Mouse (Mus musculus) hindbrain, postnatal 0 days (tissue): ENCODE results near the gene Agl. TPM values are rescaled to one million over a fixed set of nuclear protein-coding genes. Genes with fewer than 3 reads are reported as not detected.

ENCODE experiments used
- ATAC-seq: fragments of 200-750 bp; cut with Nextera tagmentation; 2 replicates; pipeline ENCODE4 v1.8.0; 2017; ENCODE audit warnings: mild to moderate bottlenecking, moderate TSS enrichment, moderate library complexity
- DNase-seq: peaks from one replicate; pipeline ENCODE4 v3.0.0-alpha.2; 2015; ENCODE audit warnings: low spot score
- H3K27ac ChIP-seq: fragments of 300-500 bp; sonication (generic); 2 replicates; pipeline ENCODE4 v1.5.1; 2014; ENCODE audit warnings: mild to moderate bottlenecking
- H3K27me3 ChIP-seq: fragments of 300-500 bp; sonication (generic); 2 replicates; pipeline ENCODE4 v1.6.1; 2014; ENCODE audit warnings: low read length, mixed read lengths; ENCODE audit not compliant: insufficient read depth
- H3K36me3 ChIP-seq: fragments of 300-500 bp; sonication (generic); 2 replicates; pipeline ENCODE4 v1.6.1; 2014; ENCODE audit warnings: low read length, mixed read lengths; ENCODE audit not compliant: insufficient read depth
- H3K4me1 ChIP-seq: fragments of 300-500 bp; sonication (generic); 2 replicates; pipeline ENCODE4 v1.6.1; 2014; ENCODE audit warnings: antibody characterized with exemption, low read length, mixed read lengths; ENCODE audit not compliant: insufficient read depth
- H3K4me2 ChIP-seq: fragments of 300-500 bp; sonication (generic); 2 replicates; pipeline ENCODE4 v1.6.1; 2014; ENCODE audit warnings: low read depth, mild to moderate bottlenecking, low read length, moderate library complexity, mixed read lengths
- H3K4me3 ChIP-seq: fragments of 300-500 bp; sonication (generic); 2 replicates; pipeline ENCODE4 v1.5.1; 2014; ENCODE audit warnings: low read length
- H3K9ac ChIP-seq: fragments of 300-500 bp; sonication (generic); replicated peaks from 2 replicates; pipeline ENCODE4 v1.6.1; 2014; ENCODE audit warnings: mild to moderate bottlenecking, low read length, moderate library complexity, mixed read lengths
- H3K9me3 ChIP-seq: fragments of 300-500 bp; sonication (generic); 2 replicates; pipeline ENCODE4 v1.6.1; 2016; ENCODE audit warnings: low read length, mixed read lengths
- CTCF ChIP-seq: IDR thresholded peaks from 2 replicates; pipeline ENCODE4 v1.5.1; 2016; ENCODE audit warnings: antibody characterized with exemption, control low read depth, low read depth
- WGBS: fragments of 180-500 bp; shearing (Covaris S2); extraction: QIAGEN DNeasy Blood & Tissue Kit; methylation state at CpG from one replicate; pipeline ENCODE4 v1.1.7; 2014; 5-methylcytosine and 5-hydroxymethylcytosine counted together
- polyA plus RNA-seq: library from polyadenylated mRNA; unstranded; fragments of >200 nt; fragmentation: Nextera tagmentation; extraction: Ambion mirVana; gene quantifications from 2 replicates; pipeline ENCODE4 v1.2.1, GENCODE M21; 2015
- total RNA-seq: library from RNA; depleted of rRNA; stranded (reverse); fragments of >200 nt; gene quantifications from 2 replicates; pipeline ENCODE4 v1.2.3, GENCODE M21; 2014; rRNA removed

The Agl gene
- total and polyA plus RNA-seq, 2 experiments from 2014 or later, result 13.9 to 14.3 TPM

DNA sequence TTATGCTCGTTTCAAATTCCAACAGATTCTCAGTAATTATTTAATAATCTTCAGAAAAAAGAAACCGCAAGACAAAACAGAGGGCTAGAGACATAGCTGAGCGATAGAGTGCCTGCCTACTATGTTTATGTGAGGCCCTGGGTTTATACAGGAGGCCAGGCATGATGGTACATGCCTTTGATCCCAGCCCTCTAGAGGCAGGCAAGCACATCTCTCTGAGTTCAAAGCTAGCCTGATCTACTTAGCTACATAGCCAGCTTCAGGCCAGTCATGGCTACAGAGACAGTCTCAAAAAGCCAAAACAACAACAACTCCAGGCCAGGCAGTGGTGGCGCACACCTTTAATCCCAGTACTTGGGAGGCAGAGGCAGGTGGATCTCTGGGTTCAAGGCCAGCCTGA, 106.4 kb downstream of the Agl start:
- Histone ChIP-seq H3K9me3 (no peaks in the 10 kb centered on the region), H3K9ac (no peak overlapping the region), H3K27ac (no peak overlapping the region), H3K4me2 (no peak overlapping the region), H3K4me1 (no peaks in the 10 kb centered on the region), H3K4me3 (no peak overlapping the region), H3K27me3 (no peaks in the 10 kb centered on the region), H3K36me3 (no peaks in the 10 kb centered on the region)
- ATAC-seq (no peak), DNase-seq (no peak)
- TF ChIP-seq CTCF, result no peak
- 92% methylated on average over 4 of the region's 4 CpGs for whole genome bisulfite sequencing

DNA sequence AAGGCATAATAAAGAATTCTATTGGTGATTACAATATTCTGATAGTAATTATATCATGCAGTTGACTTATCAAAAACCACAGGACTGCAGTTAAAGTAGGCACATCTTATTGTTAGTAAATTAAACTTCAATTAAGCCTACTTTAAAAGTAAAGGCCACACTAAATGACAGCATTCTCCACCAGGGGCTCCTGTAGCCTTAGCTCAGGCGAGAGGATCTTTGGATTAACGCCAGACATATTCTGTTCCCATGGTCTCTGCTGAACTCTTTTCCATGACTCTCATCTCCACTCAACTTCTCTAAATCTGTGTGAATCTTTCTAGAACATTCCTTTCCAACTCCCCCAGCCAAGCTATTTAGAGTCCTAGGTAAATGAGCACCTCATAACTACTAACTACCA, 109.2 kb downstream of the Agl start:
- DNase-seq (peak; percentile 58), ATAC-seq (no peak)
- peak; percentile 37 for TF ChIP-seq CTCF

DNA sequence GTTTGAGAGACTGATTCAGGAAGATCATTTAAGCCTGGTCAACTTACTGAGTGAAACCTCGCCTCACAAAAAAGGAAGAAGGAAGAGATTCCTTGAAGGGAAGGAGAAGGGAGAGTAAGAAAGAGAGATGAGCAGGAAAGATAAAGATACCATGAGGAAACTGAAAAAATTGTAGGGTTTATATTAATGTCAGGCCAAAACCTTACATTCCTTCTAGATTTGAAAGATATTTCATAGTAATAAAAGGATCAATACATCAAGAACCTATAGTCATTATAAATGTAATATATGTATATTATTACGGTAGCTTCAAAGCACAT, 112.3 kb downstream of the Agl start:
- H3K4me3 ChIP-seq, result no peak overlapping the region
- WGBS, result 94% methylated on average over 2 of the region's 2 CpGs

More for the DNA sequence above, 109.2 kb downstream of the Agl start:
- no peak overlapping the region for H3K27ac ChIP-seq
- H3K4me2 ChIP-seq, result no peak overlapping the region
- no peak overlapping the region for H3K9ac ChIP-seq
- no peaks in the 10 kb centered on the region for H3K9me3 ChIP-seq
- H3K27me3 ChIP-seq, result no peaks in the 10 kb centered on the region
- H3K36me3 ChIP-seq, result no peaks in the 10 kb centered on the region
- no peak overlapping the region for H3K4me3 ChIP-seq
- 40% methylated on average over 2 of the region's 2 CpGs for WGBS
- no peaks in the 10 kb centered on the region for H3K4me1 ChIP-seq

DNA sequence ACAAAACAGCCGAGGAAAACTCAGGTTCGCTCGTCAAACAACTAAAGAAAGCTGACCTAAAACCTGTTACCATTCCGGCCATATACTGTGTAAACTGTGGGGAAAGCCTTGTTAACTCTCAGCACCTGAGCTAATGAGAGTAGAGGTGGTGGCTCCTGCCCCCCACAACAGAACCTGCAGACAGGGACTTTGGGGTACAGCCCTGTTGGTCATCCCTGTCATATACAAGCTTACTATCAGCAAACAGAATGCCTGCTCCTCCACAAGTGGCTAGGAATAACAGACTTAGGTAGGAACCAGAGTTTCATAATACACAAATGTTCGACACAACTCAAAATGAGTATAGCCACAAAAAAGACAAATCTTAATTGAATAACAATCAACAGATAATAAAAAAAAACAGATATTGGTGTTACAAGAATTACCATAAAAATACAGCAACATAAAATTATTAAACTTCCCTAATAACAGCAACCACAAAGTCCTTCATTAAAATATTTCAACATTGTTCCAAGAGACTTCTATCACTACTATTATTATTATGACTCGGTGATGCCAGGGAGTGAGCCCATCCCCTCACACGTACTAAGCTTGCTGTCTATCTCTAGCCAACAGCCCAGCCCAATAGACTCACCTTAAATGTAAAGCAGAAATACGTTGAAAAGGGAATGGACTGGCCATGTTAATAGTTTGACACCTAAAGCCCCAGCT, 112.9 kb downstream of the Agl start:
- ATAC-seq (no peak), DNase-seq (no peak)
- Histone ChIP-seq H3K4me3 (no peak overlapping the region), H3K27me3 (no peaks in the 10 kb centered on the region), H3K27ac (no peak overlapping the region), H3K9me3 (no peaks in the 10 kb centered on the region), H3K4me1 (no peaks in the 10 kb centered on the region), H3K36me3 (no peaks in the 10 kb centered on the region), H3K9ac (no peak overlapping the region), H3K4me2 (no peak overlapping the region)
- 92% methylated on average over 8 of the region's 8 CpGs for WGBS
- TF ChIP-seq CTCF, result no peak

More for the DNA sequence above, 112.3 kb downstream of the Agl start:
- Histone ChIP-seq H3K4me1 (no peaks in the 10 kb centered on the region), H3K27me3 (no peaks in the 10 kb centered on the region), H3K4me2 (no peak overlapping the region), H3K9me3 (no peaks in the 10 kb centered on the region), H3K27ac (no peak overlapping the region), H3K36me3 (no peaks in the 10 kb centered on the region), H3K9ac (no peak overlapping the region)
- no peak for ATAC-seq
- DNase-seq, result no peak
- no peak for TF ChIP-seq CTCF

DNA sequence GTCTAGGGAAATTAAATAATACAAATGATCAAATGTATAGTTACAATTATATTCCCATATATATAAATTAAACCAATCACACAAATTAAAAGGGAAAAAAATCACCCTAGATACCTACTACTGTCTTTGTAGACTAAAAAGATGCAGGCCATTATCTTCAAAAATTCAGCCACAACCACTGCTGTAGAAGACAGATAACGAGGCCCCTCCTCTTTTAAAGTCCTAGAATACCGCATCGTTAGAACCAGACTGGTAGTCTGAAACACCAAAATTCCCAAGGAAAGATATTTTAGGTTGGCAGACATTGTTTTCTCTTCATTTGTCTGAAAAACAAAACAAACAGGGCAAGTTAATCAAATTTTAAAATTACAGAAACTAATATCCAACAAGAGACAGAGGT, 113.7 kb downstream of the Agl start:
- H3K36me3 ChIP-seq, result no peaks in the 10 kb centered on the region
- no peak overlapping the region for H3K4me3 ChIP-seq
- H3K27me3 ChIP-seq, result no peaks in the 10 kb centered on the region
- H3K4me2 ChIP-seq, result no peak overlapping the region
- no peak for TF ChIP-seq CTCF
- DNase-seq, result no peak
- H3K9ac ChIP-seq, result no peak overlapping the region
- no peaks in the 10 kb centered on the region for H3K4me1 ChIP-seq
- no peaks in the 10 kb centered on the region for H3K9me3 ChIP-seq
- 90% methylated on average over 3 of the region's 3 CpGs for WGBS
- no peak overlapping the region for H3K27ac ChIP-seq
- ATAC-seq, result no peak

Other genes starting within 250 kb of the Agl start
- 0.05 TPM in 1 of 2 replicates, not detected in the other for gene Lrrc39, start 245.2 kb downstream of the Agl start, total RNA-seq
- gene Lrrc39, start 245.2 kb downstream of the Agl start, polyA plus RNA-seq, result 0.30 and 0.33 TPM in 2 replicates
- 7.0 and 7.7 TPM in 2 replicates for gene Sass6, start 213.2 kb downstream of the Agl start, total RNA-seq
- gene Sass6, start 213.2 kb downstream of the Agl start, polyA plus RNA-seq, result 9.6 and 10.0 TPM in 2 replicates
- 5.1 and 7.2 TPM in 2 replicates for gene Trmt13, start 193.6 kb downstream of the Agl start, total RNA-seq
- gene Trmt13, start 193.6 kb downstream of the Agl start, polyA plus RNA-seq, result 19.6 and 19.9 TPM in 2 replicates
- gene Mfsd14a, start 145.5 kb downstream of the Agl start, total RNA-seq, result 40.4 and 49.3 TPM in 2 replicates
- 53.4 and 55.6 TPM in 2 replicates for gene Mfsd14a, start 145.5 kb downstream of the Agl start, polyA plus RNA-seq
- gene Gm43191, start 126.9 kb downstream of the Agl start, total RNA-seq, result not detected in 2 replicates
- not detected in 2 replicates for gene Gm43191, start 126.9 kb downstream of the Agl start, polyA plus RNA-seq
- 15.9 and 20.7 TPM in 2 replicates for gene Slc35a3, start 95.3 kb downstream of the Agl start, total RNA-seq
- gene Slc35a3, start 95.3 kb downstream of the Agl start, polyA plus RNA-seq, result 7.0 and 8.0 TPM in 2 replicates
- 3.3 and 4.1 TPM in 2 replicates for gene Frrs1, start 51.3 kb upstream of the Agl start, total RNA-seq
- 5.0 and 6.0 TPM in 2 replicates for gene Frrs1, start 51.3 kb upstream of the Agl start, polyA plus RNA-seq
- not detected in 2 replicates for gene 4930455H04Rik, start 160.1 kb upstream of the Agl start, total RNA-seq
- not detected in 2 replicates for gene 4930455H04Rik, start 160.1 kb upstream of the Agl start, polyA plus RNA-seq
- gene Palmd, start 160.8 kb upstream of the Agl start, total RNA-seq, result 2.9 and 4.9 TPM in 2 replicates
- gene Palmd, start 160.8 kb upstream of the Agl start, polyA plus RNA-seq, result 9.1 and 9.7 TPM in 2 replicates